Mouse (Mus musculus): ENCODE data around the gene Stk32c.

The Stk32c gene

GRCm38 (mm10) chr7:139228447-139229171 lies 15.5 kb upstream of the Stk32c start:
- no peak for DNase-seq

- no peak for DNase-seq
Observed at GRCm38 (mm10) chr7:139226416-139226815, 13.3 kb upstream of the Stk32c start.

GRCm38 (mm10) chr7:139224725-139225124 lies 11.6 kb upstream of the Stk32c start:
- DNase-seq, result no peak

GRCm38 (mm10) chr7:139224070-139224469 lies 11.0 kb upstream of the Stk32c start:
- DNase-seq, result no peak

GRCm38 (mm10) chr7:139222341-139222740 lies 9.2 kb upstream of the Stk32c start:
- no peak for DNase-seq

GRCm38 (mm10) chr7:139221856-139222255 lies 8.7 kb upstream of the Stk32c start:
- no peak for DNase-seq

GRCm38 (mm10) chr7:139221072-139221471 lies 8.0 kb upstream of the Stk32c start:
- DNase-seq, result no peak

- DNase-seq, result no peak
Observed at GRCm38 (mm10) chr7:139220303-139220702, 7.2 kb upstream of the Stk32c start.

- no peak for DNase-seq
Observed at GRCm38 (mm10) chr7:139219486-139219885, 6.4 kb upstream of the Stk32c start.

- DNase-seq, result no peak
Observed at GRCm38 (mm10) chr7:139218641-139219415, 5.7 kb upstream of the Stk32c start.

- DNase-seq, result no peak
Observed at GRCm38 (mm10) chr7:139217046-139217445, 3.9 kb upstream of the Stk32c start.

- no peak for DNase-seq
Observed at GRCm38 (mm10) chr7:139216464-139216863, 3.4 kb upstream of the Stk32c start.

GRCm38 (mm10) chr7:139215946-139216345 lies 2.8 kb upstream of the Stk32c start:
- DNase-seq, result no peak

- DNase-seq, result no peak
Observed at GRCm38 (mm10) chr7:139215516-139215915, 2.4 kb upstream of the Stk32c start.

- no peak for DNase-seq
Observed at GRCm38 (mm10) chr7:139214596-139215340, 1.7 kb upstream of the Stk32c start.

GRCm38 (mm10) chr7:139214160-139214559 lies 1.1 kb upstream of the Stk32c start:
- peak; percentile 61 for DNase-seq

GRCm38 (mm10) chr7:139213751-139214150 lies 644 bp upstream of the Stk32c start:
- peak; percentile 57 for DNase-seq

GRCm38 (mm10) chr7:139211761-139212160 lies 1.3 kb downstream of the Stk32c start:
- DNase-seq, result no peak

- no peak for DNase-seq
Observed at GRCm38 (mm10) chr7:139208773-139209095, 4.4 kb downstream of the Stk32c start.

- DNase-seq, result no peak
Observed at GRCm38 (mm10) chr7:139208023-139208772, 4.9 kb downstream of the Stk32c start.

- no peak for DNase-seq
Observed at GRCm38 (mm10) chr7:139201209-139201608, 11.9 kb downstream of the Stk32c start.

- peak; percentile 76 for DNase-seq
Observed at GRCm38 (mm10) chr7:139200108-139200507, 13.0 kb downstream of the Stk32c start.

GRCm38 (mm10) chr7:139197022-139197421 lies 16.1 kb downstream of the Stk32c start:
- no peak for DNase-seq
